Mouse (Mus musculus) heart, postnatal 25 days (tissue): Measurements from ENCODE around the gene Tab3. TPM values are rescaled to one million over a fixed set of nuclear protein-coding genes. Genes with fewer than 3 reads are reported as not detected.

ENCODE experiments used
- DNase-seq: peaks from one replicate; pipeline ENCODE4 v3.0.0; 2022; ENCODE audit warnings: low spot score
- intact Hi-C: fragments of 180-260 bp; cut with DNase I; formaldehyde crosslinking; loops from one replicate; pipeline ENCODE4 v1.15.1; 2025
- microRNA-seq: library from miRNA; unstranded; fragments of <30 nt; microRNA quantifications from one replicate; pipeline ENCODE4 v1.2.0, GENCODE M21; 2022
- total RNA-seq, 2 experiments: library from RNA; stranded (reverse); gene quantifications; 2 replicates each; pipeline ENCODE4 v1.2.3; 2021

The Tab3 gene
- total RNA-seq, result 1 to 10 TPM; 6.6 to 7.5 TPM

DNA sequence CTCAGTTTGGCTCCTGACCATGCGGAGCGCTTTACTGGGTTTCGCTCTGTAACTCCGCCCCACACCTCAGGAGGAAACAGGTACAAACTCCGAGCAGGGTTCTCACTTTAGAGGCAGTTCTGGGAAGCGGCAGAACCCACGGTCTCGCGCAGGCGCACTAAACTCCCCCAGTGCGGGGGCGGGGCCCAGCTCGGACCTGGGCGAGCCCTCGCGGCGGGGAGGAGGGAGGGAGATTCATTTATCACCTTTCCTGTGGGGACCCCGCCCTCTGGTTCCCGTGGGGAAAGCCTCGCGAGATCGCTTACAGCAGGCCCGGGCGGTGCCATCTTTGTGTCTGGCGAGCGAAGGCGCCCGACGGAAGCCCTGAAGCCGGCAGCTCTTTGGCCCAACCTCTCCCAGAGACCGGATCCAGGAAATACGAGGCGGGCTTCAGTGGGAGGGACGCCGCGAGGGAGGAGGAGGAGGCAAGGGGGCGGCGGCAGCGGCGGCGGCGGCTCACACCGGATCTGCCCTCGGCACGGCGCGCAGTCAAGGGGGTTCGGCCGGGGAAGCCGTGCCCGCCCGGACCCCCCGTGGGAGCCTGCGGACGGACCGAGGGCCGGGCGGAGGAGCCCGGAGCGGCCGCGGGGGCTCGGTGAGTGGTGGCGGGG, at the start of gene Tab3:
Gene Tab3 (plus strand): TSS at position 491 of the 650 bp plus-strand sequence.
- intact Hi-C loops, result no loop called here
- peak; percentile 92 for DNase-seq

DNA sequence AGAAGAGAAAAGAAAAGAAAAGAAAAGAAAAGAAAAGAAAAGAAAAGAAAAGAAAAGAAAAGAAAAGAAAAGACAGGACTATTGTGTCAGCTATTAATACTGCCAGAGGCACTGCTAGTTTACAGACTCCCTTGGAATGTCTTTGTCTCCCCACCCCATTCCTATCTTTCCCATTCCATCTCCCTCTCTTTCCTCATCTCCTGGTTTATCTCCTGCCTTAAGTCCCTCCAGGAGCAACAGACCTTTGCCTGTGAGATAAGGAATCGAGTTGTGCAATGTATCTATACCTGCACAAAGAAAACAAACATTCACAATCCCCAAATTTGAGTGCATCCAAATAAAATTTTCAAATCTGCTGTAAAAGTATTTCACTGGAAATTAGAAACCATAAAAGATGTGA, 48.3 kb upstream of the Tab3 start:
- no peak for DNase-seq
- intact Hi-C loops, result no loop called here

DNA sequence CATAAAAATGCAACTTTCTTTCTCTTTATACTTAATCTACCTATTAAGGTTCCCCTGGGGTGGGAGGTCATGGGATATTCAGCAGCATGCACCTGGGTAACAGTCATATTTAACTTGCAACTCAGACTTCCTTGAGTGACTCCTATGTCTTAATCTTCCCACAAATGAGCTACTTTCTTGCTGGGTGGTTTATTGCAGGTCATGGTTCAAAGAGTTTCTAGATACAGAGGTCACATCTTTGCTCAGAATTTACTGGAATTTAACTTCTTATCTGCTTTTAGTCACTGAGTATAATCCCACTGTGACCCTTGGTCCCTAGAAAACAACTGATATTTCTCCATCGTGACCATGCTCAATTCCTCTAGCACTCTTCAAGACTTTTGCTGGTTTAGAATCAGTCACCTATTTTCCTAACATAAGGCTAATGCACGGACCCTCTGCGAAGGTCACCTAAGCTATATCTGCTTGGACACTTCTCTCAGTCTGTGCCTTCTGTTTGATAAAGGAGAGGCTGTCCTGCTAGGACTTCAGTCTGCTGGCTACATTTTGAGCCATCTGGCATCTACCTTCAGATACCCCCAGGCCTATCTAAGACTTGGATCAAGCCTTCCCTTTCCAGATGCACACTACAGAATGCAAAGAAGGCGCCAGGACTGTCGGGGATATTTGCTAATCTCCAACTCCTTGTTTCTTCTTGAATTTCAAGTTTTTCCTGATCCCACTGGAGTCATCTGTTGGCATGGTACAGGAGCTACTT, 47.4 kb upstream of the Tab3 start:
- DNase-seq, result no peak
- intact Hi-C loops, result no loop called here

DNA sequence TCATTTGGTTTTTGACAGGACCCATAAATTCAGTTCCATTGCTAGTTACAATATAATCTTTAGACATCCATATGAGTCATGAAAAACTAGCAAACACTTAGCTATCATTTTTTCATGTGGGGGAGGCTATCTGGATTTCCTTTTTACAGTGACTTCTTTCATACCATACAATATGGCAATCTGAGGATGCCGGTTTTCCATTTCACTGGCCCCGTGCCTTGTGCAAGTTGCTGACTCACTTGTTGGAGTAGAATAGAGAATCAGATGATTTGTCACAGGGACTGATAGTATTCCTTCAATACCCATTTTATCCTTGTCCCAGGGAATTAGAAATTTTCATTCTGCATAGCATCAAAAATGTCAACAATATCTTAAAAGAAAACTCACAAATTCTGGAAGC, 14.9 kb upstream of the Tab3 start:
- no peak for DNase-seq
- intact Hi-C loops, result no loop called here

DNA sequence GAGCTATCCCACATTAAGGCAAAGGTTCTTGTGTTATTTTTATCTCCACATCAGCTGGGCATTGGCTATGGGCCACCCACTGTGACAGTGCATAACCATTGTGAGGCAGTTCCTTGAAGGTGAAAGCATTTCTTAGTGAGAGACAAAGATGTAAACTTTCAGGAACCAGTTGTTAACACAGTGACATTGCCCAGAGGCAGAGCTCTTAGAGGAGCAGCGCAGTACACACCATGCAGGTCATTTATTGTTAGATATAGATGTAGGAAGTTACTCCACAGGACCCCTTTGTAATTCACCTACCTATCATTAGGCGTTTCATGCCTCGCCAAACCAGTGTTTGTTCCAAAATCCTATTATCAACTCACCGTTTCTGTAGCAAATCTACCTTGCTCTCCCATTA, 7.6 kb upstream of the Tab3 start:
- DNase-seq, result no peak
- intact Hi-C loops, result no loop called here

DNA sequence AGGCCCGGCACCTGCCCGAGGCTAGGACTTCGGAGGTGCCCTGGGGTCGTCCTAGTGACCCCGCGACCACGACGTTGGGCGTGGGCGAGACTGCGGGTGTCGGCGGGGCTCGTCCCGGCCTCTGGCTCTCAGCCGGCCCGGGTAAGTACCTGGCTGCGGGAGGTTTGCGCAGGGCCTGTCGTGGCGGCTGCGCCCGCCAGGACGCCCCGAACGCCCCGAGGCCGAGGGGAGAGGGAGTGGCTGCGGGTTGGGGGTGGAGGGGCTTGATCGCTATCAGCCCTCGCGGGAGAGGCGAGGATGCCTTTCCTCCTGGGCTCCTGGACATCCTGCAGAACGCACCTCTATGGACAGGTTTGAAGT, 340 bp downstream of the Tab3 start:
- intact Hi-C loops, result no loop called here
- DNase-seq, result no peak

DNA sequence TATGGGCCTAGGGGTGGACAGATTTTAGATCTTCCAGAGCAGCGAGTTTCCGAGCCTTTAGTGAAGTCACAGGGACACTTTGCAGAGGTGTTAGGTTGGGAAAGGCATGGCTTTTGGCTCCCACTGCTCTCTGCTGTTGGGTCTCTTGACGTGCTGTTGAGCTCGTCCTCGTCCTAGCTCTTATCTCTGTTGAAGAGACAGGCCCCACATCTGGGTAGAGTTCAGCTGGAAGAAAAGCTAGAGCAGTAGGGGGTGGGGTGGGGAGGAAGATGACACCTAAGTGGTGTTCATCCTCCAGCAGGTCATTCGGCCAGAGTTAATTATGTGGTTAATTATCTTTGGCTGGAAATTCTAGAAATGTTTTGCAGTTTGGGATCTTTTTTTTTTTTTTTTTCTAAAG, 2.5 kb downstream of the Tab3 start:
- DNase-seq, result no peak
- intact Hi-C loops, result no loop called here

DNA sequence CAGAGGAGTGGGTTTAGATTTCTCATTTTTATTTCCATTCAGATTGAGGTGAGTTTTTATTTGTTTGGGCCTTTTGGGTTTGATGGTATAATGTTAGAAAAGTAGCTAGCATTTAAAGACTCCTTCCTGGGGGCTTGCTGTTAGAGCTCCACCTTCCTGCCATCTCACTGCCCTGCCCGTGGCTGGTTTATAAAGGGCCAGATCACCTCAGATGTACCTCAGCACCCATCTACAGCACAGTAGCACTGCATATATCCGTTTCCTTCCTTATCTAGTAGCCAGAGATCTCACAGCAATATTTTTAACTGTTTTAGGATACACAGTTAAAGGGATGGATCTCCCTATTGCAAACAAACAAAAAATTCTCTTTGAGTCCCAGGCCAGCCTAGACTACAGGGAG, 6.9 kb downstream of the Tab3 start:
- intact Hi-C loops, result no loop called here
- no peak for DNase-seq

DNA sequence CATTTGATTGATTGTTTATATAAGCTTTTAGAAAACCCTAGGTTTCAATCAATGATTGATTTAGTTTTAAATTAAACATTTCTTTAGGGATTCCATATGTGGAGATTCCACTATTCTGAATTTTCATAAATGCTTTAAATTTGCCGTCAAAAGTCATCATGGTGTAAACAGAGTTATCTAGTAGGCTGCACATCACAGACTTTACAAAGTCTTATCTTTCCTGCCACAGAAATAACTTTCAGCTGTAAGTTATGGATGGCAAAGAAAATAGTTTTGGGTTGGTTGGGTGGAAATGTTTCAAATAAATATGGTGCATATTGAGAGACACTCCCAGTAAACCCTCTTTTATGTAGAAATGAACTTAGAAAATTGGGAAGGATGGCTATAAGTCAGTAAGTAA, 8.7 kb downstream of the Tab3 start:
- DNase-seq, result no peak
- intact Hi-C loops, result no loop called here

DNA sequence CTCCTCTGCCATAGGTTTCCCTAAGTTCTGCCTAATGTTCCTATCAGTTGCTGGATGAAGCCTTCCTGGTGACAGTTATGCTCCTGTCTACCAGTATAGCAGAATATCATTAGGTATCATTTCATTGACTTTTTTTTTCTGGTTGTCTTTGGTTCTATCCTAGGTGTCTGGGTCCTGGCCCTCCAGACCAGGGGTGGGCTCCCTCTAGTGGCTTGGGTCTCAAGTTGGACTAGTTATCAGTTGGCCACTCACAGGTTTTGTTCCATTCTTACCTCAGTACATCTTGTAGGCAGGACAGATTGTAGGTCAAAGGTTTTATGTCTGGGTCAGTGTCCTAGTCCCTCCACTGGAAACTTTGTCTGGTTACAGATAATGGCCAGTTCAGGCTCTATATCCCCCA, 11.8 kb downstream of the Tab3 start:
- DNase-seq, result no peak
- intact Hi-C loops, result no loop called here

- intact Hi-C loops, result no loop called here
- no peak for DNase-seq
Measured at GRCm38 (mm10) chrX:85614701-85615100, 40.9 kb downstream of the Tab3 start.

DNA sequence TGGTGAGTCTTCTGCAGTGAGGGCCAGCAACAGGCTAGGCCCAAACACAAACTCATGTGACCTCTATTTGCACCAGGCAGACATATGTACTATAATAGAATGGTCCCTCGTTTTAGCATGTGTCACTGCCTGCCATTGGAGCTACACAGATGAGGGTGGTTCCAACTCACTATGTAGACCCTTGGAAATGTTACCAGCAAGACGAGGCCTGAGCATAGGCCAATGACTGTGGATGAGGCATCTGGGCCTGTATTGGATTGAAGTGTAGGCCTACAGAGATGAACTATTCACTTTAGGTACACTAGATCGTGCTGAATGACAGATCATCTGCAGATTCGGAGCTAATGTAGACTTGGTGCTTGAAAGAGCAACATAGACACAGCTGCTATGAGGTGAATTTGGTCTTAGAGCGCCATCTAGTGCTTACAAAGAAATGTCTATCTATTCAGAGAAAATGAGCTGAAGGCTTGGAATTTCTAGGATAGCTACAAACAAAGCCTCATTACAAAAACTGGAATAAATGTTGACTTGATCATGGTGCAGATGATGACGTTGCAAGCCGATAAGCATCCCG, 72.5 kb downstream of the Tab3 start:
- intact Hi-C loops, result loop anchor here (5.0 kb wide), 1 partner anchor 1049 kb away; no protein-coding TSS in a partner anchor
- no peak for DNase-seq

GRCm38 (mm10) chrX:85676808-85677207, 103.0 kb downstream of the Tab3 start:
- no peak for DNase-seq
- intact Hi-C loops, result loop anchor here (1.0 to 2.0 kb wide), 2 partner anchors 199 to 242 kb away; no protein-coding TSS in a partner anchor

DNA sequence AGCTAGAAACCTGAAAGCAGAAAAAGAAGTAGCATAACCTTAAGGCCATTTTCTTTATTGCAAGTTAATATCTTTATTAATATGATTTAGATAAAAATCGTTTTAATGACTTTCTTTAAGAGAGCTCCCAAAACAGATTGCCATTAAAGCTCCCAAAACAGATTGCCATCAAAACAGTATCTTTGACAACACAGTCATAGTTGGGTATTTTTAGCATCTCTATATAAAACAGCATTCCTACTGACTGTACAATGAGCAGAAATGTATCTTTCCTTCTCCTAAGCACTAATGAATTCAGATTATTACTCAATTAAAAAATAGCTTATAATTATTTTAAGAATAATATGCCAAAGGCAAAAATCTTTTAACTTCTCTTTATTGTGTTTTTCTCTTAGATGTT, 108.3 kb downstream of the Tab3 start:
- intact Hi-C loops, result no loop called here
- DNase-seq, result no peak

DNA sequence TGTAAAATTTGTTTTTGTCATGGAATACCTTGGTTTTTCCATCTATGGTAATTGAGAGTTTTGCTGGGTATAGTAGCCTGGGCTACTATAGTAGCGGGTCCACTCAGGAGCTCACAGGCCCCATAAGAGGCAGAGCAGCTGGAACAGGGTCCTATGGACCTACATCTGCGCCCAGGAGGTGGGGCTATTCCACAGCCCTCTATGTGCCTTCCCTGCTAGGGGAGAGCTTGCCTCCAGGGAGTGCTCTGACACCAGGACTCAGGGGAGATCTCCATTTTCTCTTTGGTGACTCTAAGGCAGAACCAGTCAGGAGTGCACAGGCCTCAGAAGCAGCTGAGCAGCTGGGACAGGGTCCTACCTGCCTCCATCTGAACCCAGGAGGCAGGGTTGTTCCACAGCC, 109.9 kb downstream of the Tab3 start:
- intact Hi-C loops, result no loop called here
- DNase-seq, result no peak

Small RNAs within 50 kb of the gene (microRNA-seq; reads per million reads assigned to microRNA genes)
- gene Gm44378, result not detected

Other genes starting within 250 kb of the Tab3 start
- 10 to 100 TPM; 25.4 to 29.7 TPM for gene Gk, start 202.8 kb downstream of the Tab3 start, total RNA-seq